Mouse (Mus musculus): Measurements from ENCODE around the gene Plgrkt.
"Not testable (repeated sequence)": the region's sequence is repeated elsewhere in the genome, so short reads cannot be mapped to it uniquely, and the experiment has no call there.

- TF ChIP-seq POLR2A (IDR thresholded peaks at IDR 0.05; ENCODE audit: borderline replicate concordance, extremely low read depth, insufficient read depth, insufficient read length, poor library complexity, severe bottlenecking); CTCF (IDR thresholded peaks at IDR 0.05; ENCODE audit: borderline replicate concordance, extremely low read depth, insufficient read depth, insufficient read length): not testable (repeated sequence)
Observed at GRCm38 (mm10) chr19:29414917-29415316, 47.7 kb upstream of the Plgrkt start.

Data from brain, embryonic 14.5 days (tissue).